Mouse (Mus musculus) retina, postnatal 1 day (tissue): ENCODE measurements at regions not wholly inside any gene's neighbourhood (a gene's known extent, or its start where the extent isn't known, plus 50 kb on each side); places are given as distances from the start of the nearest gene placed in this dataset.

Experiments used
- DNase-seq: peaks from one replicate; pipeline ENCODE4 v3.0.0-alpha.2; 2012

DNA sequence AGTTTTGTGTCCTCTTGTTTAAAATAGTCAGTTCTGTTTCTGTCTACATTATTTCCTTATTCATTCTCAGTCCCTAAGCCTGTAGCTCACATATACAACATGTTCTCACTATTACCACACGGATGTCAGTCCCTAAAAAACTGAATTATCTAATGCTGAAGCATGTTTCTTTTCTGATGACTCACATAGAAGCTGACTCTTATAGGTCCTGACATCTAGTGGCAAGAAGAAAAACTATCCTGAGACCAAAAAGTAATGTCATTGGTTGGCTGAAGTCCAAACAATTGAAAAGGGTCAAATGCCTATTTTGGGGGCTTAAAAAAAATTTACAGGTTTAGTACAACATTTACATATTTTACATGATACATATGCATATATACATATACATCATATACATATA is 551.3 kb upstream of the Tenm3 start:
- peak; percentile 22 for DNase-seq

- no peak for DNase-seq
Observed at GRCm38 (mm10) chr8:49389525-49389924, 545.8 kb upstream of the Tenm3 start.

DNA sequence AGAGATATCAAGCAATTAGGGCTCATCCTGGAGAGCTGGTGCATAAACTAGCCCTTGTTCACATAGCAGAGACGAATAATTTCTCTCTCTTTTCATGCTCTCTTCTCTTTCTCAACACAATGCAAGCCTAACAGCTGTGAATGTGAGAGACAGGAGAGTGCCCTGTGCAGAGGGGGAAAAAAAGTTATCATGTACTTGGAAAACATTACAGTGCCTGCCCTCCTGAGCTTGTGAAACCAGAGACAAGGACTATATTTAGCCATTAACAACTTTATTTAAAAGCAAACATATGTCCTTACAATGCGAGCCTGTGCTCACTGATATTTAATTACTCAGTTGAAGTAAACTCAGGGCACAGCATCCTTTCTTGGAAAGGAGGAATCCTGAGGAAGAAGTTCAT is 543.8 kb upstream of the Tenm3 start:
- DNase-seq: no peak

GRCm38 (mm10) chr8:49372686-49373085 is 528.9 kb upstream of the Tenm3 start:
- peak; percentile 65 for DNase-seq

GRCm38 (mm10) chr8:49362682-49363081 is 518.9 kb upstream of the Tenm3 start:
- no peak for DNase-seq

GRCm38 (mm10) chr8:49361443-49361842 is 517.7 kb upstream of the Tenm3 start:
- DNase-seq: no peak

- DNase-seq: peak; percentile 59
Observed at GRCm38 (mm10) chr8:49360121-49360520, 516.4 kb upstream of the Tenm3 start.

- DNase-seq: peak; percentile 70
Observed at GRCm38 (mm10) chr8:49359671-49360070, 515.9 kb upstream of the Tenm3 start.

GRCm38 (mm10) chr8:49348602-49349001 is 504.9 kb upstream of the Tenm3 start:
- no peak for DNase-seq

DNA sequence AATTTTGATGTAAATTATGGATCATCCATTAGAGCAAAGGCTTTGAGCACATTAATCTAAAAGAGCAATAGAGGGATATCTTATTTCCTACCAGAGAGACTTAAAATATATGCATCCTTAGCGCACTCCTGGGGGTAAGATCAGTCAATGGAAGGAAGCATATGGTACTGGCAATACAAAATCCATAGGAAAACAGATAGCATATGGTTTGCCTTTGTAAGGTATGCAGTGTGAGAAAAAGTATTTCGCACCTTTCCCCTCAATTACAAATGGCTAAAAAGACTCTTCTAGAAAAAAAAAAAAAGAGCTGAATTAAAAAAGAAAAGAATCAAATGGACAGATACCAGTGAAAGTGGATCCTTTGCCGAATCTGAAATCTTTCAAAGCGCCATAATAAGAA is 495.0 kb upstream of the Tenm3 start:
- no peak for DNase-seq

DNA sequence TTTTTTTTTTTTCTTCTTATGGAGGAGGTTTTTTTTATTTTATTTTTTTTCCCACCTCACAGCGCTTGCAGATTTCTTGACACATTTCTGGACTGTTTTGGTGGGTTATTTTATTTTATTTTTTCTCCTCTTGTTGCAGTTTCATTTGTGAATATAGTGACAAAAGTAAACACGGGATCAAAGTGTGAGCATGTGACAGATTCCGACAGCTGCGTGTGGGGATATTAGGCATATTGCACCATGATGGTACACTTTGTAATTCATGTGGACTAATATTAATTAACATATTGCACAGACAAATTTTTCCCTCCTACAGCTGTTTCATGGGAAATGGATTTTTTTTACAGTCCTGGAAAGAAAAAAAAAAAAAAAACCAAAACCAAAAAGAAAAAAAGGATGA is 483.2 kb upstream of the Tenm3 start:
- no peak for DNase-seq

DNA sequence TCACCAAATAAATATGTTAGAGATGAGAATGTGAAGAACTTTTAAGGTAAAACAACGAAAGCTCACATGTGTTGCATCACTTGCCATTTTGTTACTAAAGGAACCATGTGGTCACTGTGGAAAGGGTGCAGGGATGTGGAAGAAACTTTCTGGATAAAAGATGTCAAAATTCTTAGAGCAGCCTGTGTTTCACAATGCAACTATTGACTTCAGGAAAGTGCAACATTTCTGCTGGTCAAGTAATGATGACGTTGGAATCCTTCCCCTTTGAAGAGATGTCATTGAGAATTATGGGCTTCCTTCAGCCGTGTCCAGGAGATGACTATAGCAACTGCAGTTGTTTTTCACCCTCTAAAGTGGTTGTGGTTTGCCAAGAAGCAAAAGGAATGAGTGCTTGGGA is 477.7 kb upstream of the Tenm3 start:
- no peak for DNase-seq

GRCm38 (mm10) chr8:49313483-49314278 is 469.9 kb upstream of the Tenm3 start:
- DNase-seq: peak; percentile 6

- DNase-seq: peak; percentile 54
Observed at GRCm38 (mm10) chr8:49312816-49313215, 469.1 kb upstream of the Tenm3 start.

- DNase-seq: no peak
Observed at GRCm38 (mm10) chr8:49282401-49282800, 438.6 kb upstream of the Tenm3 start.

DNA sequence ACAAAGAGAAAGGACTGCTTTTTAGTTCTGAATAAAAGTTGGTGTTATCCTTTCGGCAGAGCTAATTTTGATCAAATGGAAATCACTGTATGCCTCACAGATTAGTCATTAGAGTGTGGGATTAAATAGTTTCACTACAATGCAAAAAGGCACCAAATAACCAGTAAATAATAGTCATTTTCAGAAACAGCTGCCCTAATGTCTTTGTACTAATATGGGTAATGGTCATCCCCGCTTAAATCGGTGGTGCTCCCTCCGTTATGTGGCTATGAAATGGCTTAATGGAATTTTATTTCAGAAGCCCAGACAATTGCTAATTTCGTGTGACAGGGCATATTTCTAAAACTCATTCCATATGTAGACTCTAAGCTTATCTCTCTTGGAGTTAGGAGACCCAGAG is 437.5 kb upstream of the Tenm3 start:
- DNase-seq: no peak

GRCm38 (mm10) chr8:49274031-49274430 is 430.3 kb upstream of the Tenm3 start:
- no peak for DNase-seq

GRCm38 (mm10) chr8:49273109-49273508 is 429.4 kb upstream of the Tenm3 start:
- DNase-seq: no peak

DNA sequence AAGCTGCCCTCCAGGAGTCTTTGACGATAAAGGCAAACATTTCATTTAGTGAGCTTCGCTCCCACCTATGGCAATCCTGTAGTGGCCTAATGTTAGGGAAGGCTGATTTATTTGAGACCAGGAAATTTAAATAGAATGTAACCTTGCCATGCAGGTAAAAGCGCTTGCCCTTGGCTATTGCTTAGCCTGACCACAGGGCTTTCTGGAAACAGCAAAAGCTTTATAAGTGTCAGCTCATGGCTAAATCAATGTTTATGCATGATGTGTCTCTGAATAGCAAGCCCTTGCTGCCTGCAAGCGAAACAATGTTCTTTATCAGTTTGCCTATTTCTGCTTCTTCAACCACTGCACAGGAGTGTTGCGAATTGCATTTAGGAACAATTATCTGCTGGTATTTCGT is 419.7 kb upstream of the Tenm3 start:
- DNase-seq: peak; percentile 29

- no peak for DNase-seq
Observed at GRCm38 (mm10) chr8:49262797-49263196, 419.0 kb upstream of the Tenm3 start.

GRCm38 (mm10) chr8:49255954-49256353 is 412.2 kb upstream of the Tenm3 start:
- DNase-seq: no peak

DNA sequence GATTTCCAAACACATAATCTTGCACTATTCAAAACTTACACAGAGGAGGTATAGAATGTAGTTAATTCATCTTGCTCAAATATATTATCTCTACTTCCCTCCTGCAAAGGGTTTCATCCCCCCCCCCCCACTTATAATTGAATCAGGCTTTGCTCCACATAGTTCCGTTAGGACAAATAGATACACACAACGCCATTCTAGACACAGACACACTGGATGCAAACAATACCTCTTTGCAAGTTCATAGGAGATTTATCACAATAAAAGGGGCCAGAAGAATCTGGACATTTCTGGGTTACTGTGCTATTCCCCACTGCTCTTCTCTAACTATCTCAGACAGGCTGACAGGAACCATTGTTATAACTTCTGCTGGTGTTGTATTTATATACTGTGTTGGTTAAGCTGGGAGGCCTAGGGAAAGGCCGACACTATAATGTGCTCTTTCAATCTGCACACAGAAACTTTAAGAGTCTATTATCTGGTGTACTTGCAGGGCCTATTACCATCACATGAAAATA is 410.6 kb upstream of the Tenm3 start:
- peak; percentile 92 for DNase-seq

DNA sequence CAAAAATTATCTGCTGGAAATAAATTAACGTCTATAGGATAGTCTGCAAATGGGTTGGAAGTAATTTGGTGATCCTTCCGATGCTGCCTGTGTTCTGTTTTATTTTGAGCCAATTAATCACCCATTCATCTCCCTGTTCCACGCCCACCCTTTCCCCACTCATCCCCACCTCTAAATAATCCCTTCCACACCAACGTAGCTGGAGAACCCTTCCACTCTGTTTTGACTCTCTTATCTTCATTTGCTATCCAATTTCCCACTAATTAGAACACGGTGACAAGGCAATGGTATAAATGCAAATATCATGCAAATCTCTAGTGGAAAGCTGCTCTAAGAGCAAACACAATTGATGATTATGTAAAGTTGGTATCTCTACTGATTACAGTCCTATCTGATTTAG is 399.3 kb upstream of the Tenm3 start:
- DNase-seq: peak; percentile 34

- DNase-seq: no peak
Observed at GRCm38 (mm10) chr8:49236822-49237071, 393.0 kb upstream of the Tenm3 start.
